Mouse (Mus musculus): ENCODE measurements at regions not wholly inside any gene's neighbourhood (a gene's known extent, or its start where the extent isn't known, plus 50 kb on each side); places are given as distances from the start of the nearest gene placed in this dataset.
A peak's percentile ranks its signal among the peaks of the same experiment; 100 is the strongest.

DNA sequence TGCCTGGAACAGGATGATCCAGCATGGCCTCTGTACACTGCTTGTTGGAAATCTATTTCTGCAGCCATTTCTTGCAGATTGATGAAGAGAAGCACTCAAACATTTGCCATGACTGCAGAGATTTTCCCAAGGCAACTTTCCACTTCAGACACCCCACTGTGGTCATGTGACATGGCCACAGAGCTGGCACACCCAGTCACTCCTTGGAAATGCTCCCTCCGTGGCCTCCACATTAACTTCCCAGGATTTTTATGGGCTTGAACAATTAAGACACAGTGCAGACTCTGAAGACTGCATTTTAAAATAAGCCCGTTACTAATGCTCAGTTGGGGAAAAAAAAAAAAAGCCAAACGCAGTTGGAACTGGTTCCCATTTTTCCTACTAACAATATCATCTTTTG lies 80.2 kb upstream of the Sptlc3 start:
- TF ChIP-seq CTCF (IDR thresholded peaks at IDR 0.05; ENCODE audit: low read depth) = no peak
- 48% methylated on average over 3 of the region's 3 CpGs for WGBS
- no peak overlapping the region for H3K4me2 ChIP-seq (ENCODE audit: low read depth)
- no peaks in the 10 kb centered on the region for H3K9me3 ChIP-seq (ENCODE audit: low read length)
- H3K27ac ChIP-seq (ENCODE audit: low read depth, low read length) = no peak overlapping the region
- no peaks in the 10 kb centered on the region for H3K36me3 ChIP-seq (ENCODE audit: insufficient read depth)
- H3K4me1 ChIP-seq (ENCODE audit: insufficient read depth) = no peaks in the 10 kb centered on the region
- H3K27me3 ChIP-seq (ENCODE audit: insufficient read depth, low read length) = no peaks in the 10 kb centered on the region
- DNase-seq (no peak), ATAC-seq (no peak)
- no peak overlapping the region for H3K9ac ChIP-seq
- no peak overlapping the region for H3K4me3 ChIP-seq (ENCODE audit: low read depth, low read length)

DNA sequence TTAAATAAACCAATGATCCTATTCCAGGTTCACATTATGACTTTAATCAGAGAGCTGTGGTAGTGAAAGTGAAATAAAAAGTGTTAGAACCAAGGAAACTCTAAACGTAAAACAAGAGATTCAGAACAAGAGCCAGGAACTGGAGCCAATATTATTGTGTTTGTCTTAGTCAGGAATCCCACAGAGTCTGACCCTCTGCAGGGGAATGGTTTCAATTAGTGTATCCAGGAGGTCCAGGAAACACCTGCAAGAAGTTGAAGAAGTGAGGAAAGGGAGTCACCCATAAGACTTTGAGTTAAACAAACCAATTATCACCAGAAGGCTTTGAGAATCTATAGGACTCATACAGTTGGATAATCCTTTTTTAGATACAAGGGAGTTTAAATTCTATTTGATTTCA lies 76.2 kb upstream of the Sptlc3 start:
- 43% methylated on average over 1 of the region's 1 CpGs for WGBS
- no peak for ATAC-seq

DNA sequence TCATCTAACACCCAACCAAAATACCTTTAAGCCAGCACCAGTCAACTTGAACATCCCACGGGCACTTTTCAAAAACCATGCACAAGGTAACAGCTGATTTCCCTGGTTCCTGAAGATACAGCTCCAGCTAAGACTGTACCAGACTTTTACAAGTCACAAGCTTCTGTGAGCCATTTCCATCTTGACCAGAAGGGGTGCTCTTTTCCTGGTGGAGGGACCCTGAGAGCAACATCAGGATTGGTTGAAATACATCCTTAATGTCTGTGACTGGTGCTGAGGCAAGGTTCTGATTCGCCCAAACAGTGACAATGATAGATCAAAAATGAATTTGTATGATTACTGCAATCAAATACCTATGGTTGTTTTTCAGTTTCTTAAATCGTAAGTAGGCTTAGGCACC lies 71.0 kb upstream of the Sptlc3 start:
- Histone ChIP-seq H3K9me3 (ENCODE audit: low read length) (no peaks in the 10 kb centered on the region), H3K27ac (ENCODE audit: low read depth, low read length) (no peak overlapping the region), H3K36me3 (ENCODE audit: insufficient read depth) (no peaks in the 10 kb centered on the region), H3K9ac (no peak overlapping the region), H3K27me3 (ENCODE audit: insufficient read depth, low read length) (no peaks in the 10 kb centered on the region), H3K4me2 (ENCODE audit: low read depth) (no peak overlapping the region), H3K4me3 (ENCODE audit: low read depth, low read length) (no peak overlapping the region), H3K4me1 (ENCODE audit: insufficient read depth) (no peaks in the 10 kb centered on the region)
- ATAC-seq (no peak), DNase-seq (no peak)
- 86% methylated on average over 3 of the region's 3 CpGs for WGBS
- no peak; the same call in none of the 2 replicates for TF ChIP-seq CTCF (IDR thresholded peaks at IDR 0.05; ENCODE audit: low read depth)

More for the DNA sequence above, 76.2 kb upstream of the Sptlc3 start:
- no peak overlapping the region for H3K4me2 ChIP-seq (ENCODE audit: low read depth)
- H3K27ac ChIP-seq (ENCODE audit: low read depth, low read length) = no peak overlapping the region
- H3K27me3 ChIP-seq (ENCODE audit: insufficient read depth, low read length) = no peaks in the 10 kb centered on the region
- TF ChIP-seq CTCF (IDR thresholded peaks at IDR 0.05; ENCODE audit: low read depth) = no peak
- no peak overlapping the region for H3K4me3 ChIP-seq (ENCODE audit: low read depth, low read length)
- no peaks in the 10 kb centered on the region for H3K4me1 ChIP-seq (ENCODE audit: insufficient read depth)
- no peak for DNase-seq
- H3K9me3 ChIP-seq (ENCODE audit: low read length) = no peaks in the 10 kb centered on the region
- no peak overlapping the region for H3K9ac ChIP-seq
- no peaks in the 10 kb centered on the region for H3K36me3 ChIP-seq (ENCODE audit: insufficient read depth)

DNA sequence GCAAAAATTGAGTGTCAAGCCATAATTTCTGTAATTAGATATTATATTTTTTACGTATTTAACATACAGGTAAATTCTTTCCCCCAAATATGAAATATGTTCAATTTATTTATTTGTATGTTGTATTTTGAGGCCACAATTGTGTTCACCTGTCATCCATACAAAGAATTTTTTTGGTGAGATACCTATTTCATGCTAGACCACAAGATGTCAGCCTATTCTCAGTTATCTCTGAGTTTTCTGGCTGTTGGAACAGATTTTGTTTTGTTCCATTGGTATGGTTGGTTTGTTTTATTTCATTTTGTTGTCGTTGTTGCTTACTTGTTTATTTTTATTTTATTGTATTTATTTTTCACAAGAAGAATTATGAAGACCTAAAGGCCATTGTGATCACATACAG lies 70.3 kb upstream of the Sptlc3 start:
- H3K4me2 ChIP-seq (ENCODE audit: low read depth) = no peak overlapping the region
- no peaks in the 10 kb centered on the region for H3K9me3 ChIP-seq (ENCODE audit: low read length)
- peak; percentile 66 for TF ChIP-seq CTCF (IDR thresholded peaks at IDR 0.05; ENCODE audit: low read depth)
- H3K36me3 ChIP-seq (ENCODE audit: insufficient read depth) = no peaks in the 10 kb centered on the region
- no peaks in the 10 kb centered on the region for H3K4me1 ChIP-seq (ENCODE audit: insufficient read depth)
- H3K9ac ChIP-seq = no peak overlapping the region
- H3K27ac ChIP-seq (ENCODE audit: low read depth, low read length) = no peak overlapping the region
- H3K4me3 ChIP-seq (ENCODE audit: low read depth, low read length) = no peak overlapping the region
- no peaks in the 10 kb centered on the region for H3K27me3 ChIP-seq (ENCODE audit: insufficient read depth, low read length)
- DNase-seq (peak; percentile 50), ATAC-seq (no peak)
- 70% methylated on average over 2 of the region's 2 CpGs for WGBS

MicroRNAs in the stretch of these regions (microRNA counts, 519-probe panel; counts per million panel counts)
- microRNA mmu-miR-1952 = 2,967 counts per million, percentile 24 among the panel's probes with 10 or more counts

Small RNAs in the stretch of these regions (microRNA-seq; reads per million reads assigned to microRNA genes)
- gene Mir1952 = 0 reads per million in 2 experiments

All from forebrain, postnatal 0 days (tissue).